Mouse (Mus musculus): ENCODE results near the gene Tox3. TPM values are rescaled to one million over a fixed set of nuclear protein-coding genes. Genes with fewer than 3 reads are reported as not detected.

Gene Tox3
- polyA plus RNA-seq, 1 experiment = 5.7 TPM

GRCm38 (mm10) chr8:90346138-90346879, 1.8 kb downstream of the Tox3 start:
- Histone ChIP-seq H3K27me3 (ENCODE audit: control insufficient read depth, insufficient read depth, low read length, poor library complexity, severe bottlenecking) (peaks cover 18% of the 10 kb centered on the region), H3K4me1 (ENCODE audit: control insufficient read depth, insufficient read depth, low read length) (no peaks in the 10 kb centered on the region), H3K36me3 (ENCODE audit: control insufficient read depth, insufficient read depth, low read length, poor library complexity, severe bottlenecking) (no peaks in the 10 kb centered on the region), H3K9ac (ENCODE audit: low read depth, poor library complexity, severe bottlenecking) (no peak overlapping the region), H3K27ac (ENCODE audit: insufficient read depth, low read length) (no peak overlapping the region), H3K9me3 (replicated peaks; ENCODE audit: control insufficient read depth, insufficient read depth, low read length, poor library complexity, severe bottlenecking) (no peaks in the 10 kb centered on the region), H3K4me3 (ENCODE audit: low read depth, low read length) (no peak overlapping the region)
- TF ChIP-seq POLR2A (IDR thresholded peaks at IDR 0.05; ENCODE audit: insufficient read depth, low read length) (no peak), EP300 (IDR thresholded peaks at IDR 0.05; ENCODE audit: insufficient read depth, low read depth, low read length) (no peak), CTCF (IDR thresholded peaks at IDR 0.05; ENCODE audit: low read depth, low read length) (no peak)

- Histone ChIP-seq H3K36me3 (ENCODE audit: control insufficient read depth, insufficient read depth, low read length, poor library complexity, severe bottlenecking) (no peaks in the 10 kb centered on the region), H3K4me1 (ENCODE audit: control insufficient read depth, insufficient read depth, low read length) (no peaks in the 10 kb centered on the region), H3K4me3 (ENCODE audit: low read depth, low read length) (no peak overlapping the region), H3K9ac (ENCODE audit: low read depth, poor library complexity, severe bottlenecking) (no peak overlapping the region), H3K27me3 (ENCODE audit: control insufficient read depth, insufficient read depth, low read length, poor library complexity, severe bottlenecking) (no peaks in the 10 kb centered on the region), H3K27ac (ENCODE audit: insufficient read depth, low read length) (no peak overlapping the region), H3K9me3 (replicated peaks; ENCODE audit: control insufficient read depth, insufficient read depth, low read length, poor library complexity, severe bottlenecking) (peaks cover 3% of the 10 kb centered on the region; the same call in 1 of the 2 replicates)
- TF ChIP-seq EP300 (IDR thresholded peaks at IDR 0.05; ENCODE audit: insufficient read depth, low read depth, low read length) (no peak), CTCF (IDR thresholded peaks at IDR 0.05; ENCODE audit: low read depth, low read length) (no peak), POLR2A (IDR thresholded peaks at IDR 0.05; ENCODE audit: insufficient read depth, low read length) (no peak)
These were observed 17.5 kb downstream of the Tox3 start for GRCm38 (mm10) chr8:90330377-90331285.

- Histone ChIP-seq H3K9me3 (replicated peaks; ENCODE audit: control insufficient read depth, insufficient read depth, low read length, poor library complexity, severe bottlenecking) (no peaks in the 10 kb centered on the region), H3K36me3 (ENCODE audit: control insufficient read depth, insufficient read depth, low read length, poor library complexity, severe bottlenecking) (no peaks in the 10 kb centered on the region), H3K4me3 (ENCODE audit: low read depth, low read length) (no peak overlapping the region), H3K4me1 (ENCODE audit: control insufficient read depth, insufficient read depth, low read length) (no peaks in the 10 kb centered on the region), H3K27me3 (ENCODE audit: control insufficient read depth, insufficient read depth, low read length, poor library complexity, severe bottlenecking) (no peaks in the 10 kb centered on the region), H3K9ac (ENCODE audit: low read depth, poor library complexity, severe bottlenecking) (no peak overlapping the region), H3K27ac (ENCODE audit: insufficient read depth, low read length) (no peak overlapping the region)
- TF ChIP-seq EP300 (IDR thresholded peaks at IDR 0.05; ENCODE audit: insufficient read depth, low read depth, low read length) = no peak
- no peak for TF ChIP-seq POLR2A (IDR thresholded peaks at IDR 0.05; ENCODE audit: insufficient read depth, low read length)
- TF ChIP-seq CTCF (IDR thresholded peaks at IDR 0.05; ENCODE audit: low read depth, low read length) = no peak
These were observed 24.3 kb downstream of the Tox3 start for GRCm38 (mm10) chr8:90323824-90324223.

- no peaks in the 10 kb centered on the region for H3K9me3 ChIP-seq (replicated peaks; ENCODE audit: control insufficient read depth, insufficient read depth, low read length, poor library complexity, severe bottlenecking)
- no peaks in the 10 kb centered on the region for H3K27me3 ChIP-seq (ENCODE audit: control insufficient read depth, insufficient read depth, low read length, poor library complexity, severe bottlenecking)
- H3K36me3 ChIP-seq (ENCODE audit: control insufficient read depth, insufficient read depth, low read length, poor library complexity, severe bottlenecking) = no peaks in the 10 kb centered on the region
- no peak overlapping the region for H3K9ac ChIP-seq (ENCODE audit: low read depth, poor library complexity, severe bottlenecking)
- no peak for TF ChIP-seq POLR2A (IDR thresholded peaks at IDR 0.05; ENCODE audit: insufficient read depth, low read length)
- H3K27ac ChIP-seq (ENCODE audit: insufficient read depth, low read length) = no peak overlapping the region
- no peak overlapping the region for H3K4me3 ChIP-seq (ENCODE audit: low read depth, low read length)
- no peaks in the 10 kb centered on the region for H3K4me1 ChIP-seq (ENCODE audit: control insufficient read depth, insufficient read depth, low read length)
These were observed 25.3 kb downstream of the Tox3 start for GRCm38 (mm10) chr8:90322701-90323439.

GRCm38 (mm10) chr8:90321255-90321654, 26.9 kb downstream of the Tox3 start:
- Histone ChIP-seq H3K27me3 (ENCODE audit: control insufficient read depth, insufficient read depth, low read length, poor library complexity, severe bottlenecking) (no peaks in the 10 kb centered on the region; the same call in 1 of the 2 replicates), H3K9me3 (replicated peaks; ENCODE audit: control insufficient read depth, insufficient read depth, low read length, poor library complexity, severe bottlenecking) (no peaks in the 10 kb centered on the region), H3K9ac (ENCODE audit: low read depth, poor library complexity, severe bottlenecking) (no peak overlapping the region), H3K36me3 (ENCODE audit: control insufficient read depth, insufficient read depth, low read length, poor library complexity, severe bottlenecking) (no peaks in the 10 kb centered on the region), H3K4me1 (ENCODE audit: control insufficient read depth, insufficient read depth, low read length) (no peaks in the 10 kb centered on the region), H3K27ac (ENCODE audit: insufficient read depth, low read length) (no peak overlapping the region), H3K4me3 (ENCODE audit: low read depth, low read length) (no peak overlapping the region)
- no peak for TF ChIP-seq POLR2A (IDR thresholded peaks at IDR 0.05; ENCODE audit: insufficient read depth, low read length)

Measured in ES-Bruce4 (cell line).